Mouse (Mus musculus) neural tube, embryonic 15.5 days (tissue): Measurements from ENCODE around the gene Copz1. TPM values are rescaled to one million over a fixed set of nuclear protein-coding genes. Genes with fewer than 3 reads are reported as not detected.
"Not testable (repeated sequence)": the region's sequence is repeated elsewhere in the genome, so short reads cannot be mapped to it uniquely, and the experiment has no call there.

ENCODE experiments used
- ATAC-seq: fragments of 200-750 bp; cut with Nextera tagmentation; 2 replicates; pipeline ENCODE4 v1.8.0; 2017; ENCODE audit warnings: mild to moderate bottlenecking, moderate TSS enrichment, moderate library complexity; ENCODE audit not compliant: low FRiP score
- H3K27ac ChIP-seq: fragments of 300-500 bp; sonication (generic); replicated peaks from 2 replicates; pipeline ENCODE4 v1.5.1; 2015; ENCODE audit warnings: mild to moderate bottlenecking, inconsistent platforms
- H3K27me3 ChIP-seq: fragments of 300-500 bp; sonication (generic); replicated peaks from 2 replicates; pipeline ENCODE4 v1.6.1; 2015; ENCODE audit warnings: inconsistent platforms
- H3K36me3 ChIP-seq: fragments of 300-500 bp; sonication (generic); 2 replicates; pipeline ENCODE4 v1.6.1; 2015; ENCODE audit warnings: inconsistent platforms
- H3K4me1 ChIP-seq: fragments of 300-500 bp; sonication (generic); 2 replicates; pipeline ENCODE4 v1.6.1; 2015; ENCODE audit warnings: inconsistent platforms
- H3K4me2 ChIP-seq: fragments of 300-500 bp; sonication (generic); 2 replicates; pipeline ENCODE4 v1.6.1; 2015; ENCODE audit warnings: inconsistent platforms, mild to moderate bottlenecking, moderate library complexity
- H3K4me3 ChIP-seq: fragments of 300-500 bp; sonication (generic); replicated peaks from 2 replicates; pipeline ENCODE4 v1.5.1; 2015; ENCODE audit warnings: mild to moderate bottlenecking, inconsistent platforms
- H3K9ac ChIP-seq: fragments of 300-500 bp; sonication (generic); replicated peaks from 2 replicates; pipeline ENCODE4 v1.6.1; 2015; ENCODE audit warnings: mild to moderate bottlenecking, inconsistent platforms
- H3K9me3 ChIP-seq: fragments of 300-500 bp; sonication (generic); replicated peaks from 2 replicates; pipeline ENCODE4 v1.6.1; 2016; ENCODE audit warnings: inconsistent platforms
- WGBS: fragments of 180-500 bp; shearing (Covaris S2); methylation state at CpG from one replicate; pipeline ENCODE4 v1.1.7; 2015; ENCODE audit warnings: mixed read lengths; 5-methylcytosine and 5-hydroxymethylcytosine counted together
- polyA plus RNA-seq: library from polyadenylated mRNA; unstranded; fragments of >200 nt; fragmentation: Nextera tagmentation; extraction: Ambion mirVana; gene quantifications from 2 replicates; pipeline ENCODE4 v1.2.1, GENCODE M21; 2015

Gene Copz1
- polyA plus RNA-seq, 1 experiment from 2014 or later: 190 TPM

DNA sequence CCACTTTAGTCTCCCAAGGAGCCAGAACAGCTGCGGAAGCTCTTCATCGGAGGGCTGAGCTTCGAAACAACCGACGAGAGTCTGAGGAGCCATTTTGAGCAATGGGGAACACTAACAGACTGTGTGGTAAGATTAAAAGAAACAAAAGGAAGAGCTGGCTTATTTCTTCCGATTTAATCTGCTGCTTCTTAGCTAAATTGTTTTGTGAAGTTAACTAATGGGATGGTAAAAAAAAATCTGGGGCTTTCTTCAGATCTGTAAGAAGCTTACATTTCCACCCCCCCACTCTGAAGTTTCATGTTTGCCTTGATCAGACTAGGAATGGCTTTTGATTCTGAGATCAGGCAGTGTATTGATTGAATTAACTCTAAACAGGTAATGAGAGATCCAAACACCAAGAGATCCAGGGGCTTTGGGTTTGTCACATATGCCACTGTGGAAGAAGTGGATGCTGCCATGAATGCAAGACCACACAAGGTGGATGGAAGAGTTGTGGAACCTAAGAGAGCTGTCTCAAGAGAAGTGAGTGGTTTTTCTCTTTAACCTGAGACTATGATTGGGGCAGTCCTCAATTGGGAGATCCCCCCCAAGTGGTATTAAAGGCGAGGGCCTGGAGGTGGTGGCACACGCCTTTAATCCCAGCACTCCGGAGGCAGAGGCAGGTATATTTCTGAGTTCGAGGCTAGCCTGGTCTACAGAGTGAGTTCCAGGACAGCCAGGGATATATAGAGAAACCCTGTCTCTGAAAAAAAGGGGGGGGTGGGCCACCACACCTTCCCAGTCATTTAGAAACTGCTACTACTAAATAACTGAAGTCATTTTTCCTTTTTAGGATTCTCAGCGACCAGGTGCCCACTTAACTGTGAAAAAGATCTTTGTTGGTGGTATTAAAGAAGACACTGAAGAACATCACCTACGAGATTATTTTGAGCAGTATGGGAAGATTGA, 31.2 kb upstream of the Copz1 start:
- H3K36me3 ChIP-seq: peaks cover 34% of the 10 kb centered on the region
- H3K9ac ChIP-seq: peak overlapping the region; percentile 78
- peaks cover 55% of the 10 kb centered on the region for H3K4me1 ChIP-seq
- 10% methylated on average over 12 of the region's 12 CpGs for WGBS
- peak overlapping the region; percentile 91 for H3K27ac ChIP-seq
- not testable (repeated sequence) for ATAC-seq, H3K27me3 ChIP-seq, H3K9me3 ChIP-seq
- H3K4me3 ChIP-seq: peak overlapping the region; percentile 66
- H3K4me2 ChIP-seq: peak overlapping the region; percentile 77

DNA sequence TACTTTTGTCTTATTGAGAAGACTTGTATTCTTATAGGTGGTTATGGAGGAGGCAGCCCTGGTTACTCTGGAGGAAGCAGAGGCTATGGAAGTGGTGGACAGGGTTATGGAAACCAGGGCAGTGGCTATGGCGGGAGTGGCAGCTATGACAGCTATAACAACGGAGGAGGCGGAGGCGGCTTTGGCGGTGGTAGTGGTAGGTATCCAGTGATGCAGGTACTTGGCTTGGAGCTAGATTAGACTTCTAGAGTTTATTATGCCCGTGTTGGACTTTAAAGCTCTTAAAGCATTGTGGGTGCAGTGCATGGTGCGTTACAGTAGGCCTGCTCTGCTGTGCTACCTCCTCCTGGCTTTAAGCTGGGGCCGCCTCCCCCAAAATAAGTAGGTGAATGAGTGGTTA, 29.6 kb upstream of the Copz1 start:
- 68% methylated on average over 8 of the region's 8 CpGs for WGBS
- Histone ChIP-seq H3K27ac (no peak overlapping the region), H3K36me3 (peaks cover 49% of the 10 kb centered on the region), H3K4me2 (peak overlapping the region; percentile 77), H3K4me3 (0 out of 2 replicates have a peak overlapping the region, but pooled peaks have one; percentile 2), H3K9me3 (no peaks in the 10 kb centered on the region), H3K4me1 (peaks cover 50% of the 10 kb centered on the region), H3K9ac (peak overlapping the region; percentile 37; the same call in 1 of the 2 replicates), H3K27me3 (no peaks in the 10 kb centered on the region)
- no peak for ATAC-seq

DNA sequence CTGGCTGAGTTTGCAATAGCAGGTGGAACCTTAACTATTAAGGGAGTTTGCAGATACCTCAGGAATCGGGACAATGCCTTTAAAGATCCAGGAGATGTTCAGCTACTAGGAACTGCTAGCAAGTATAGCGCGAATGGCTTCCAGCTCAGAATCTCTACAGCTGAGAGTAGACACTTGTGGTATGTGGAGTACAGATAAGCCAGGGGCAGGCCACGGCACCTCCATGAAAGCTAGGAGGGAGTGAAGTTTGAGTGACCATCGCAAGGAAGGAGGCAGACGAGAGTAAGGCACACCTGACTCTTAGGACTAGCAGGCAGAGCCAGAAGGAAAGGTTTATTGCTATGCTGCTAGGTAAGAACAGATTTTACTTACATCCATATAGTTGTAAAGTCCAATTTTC, 26.9 kb upstream of the Copz1 start:
- WGBS: 80% methylated on average over 6 of the region's 6 CpGs
- Histone ChIP-seq H3K9me3 (no peaks in the 10 kb centered on the region), H3K27ac (no peak overlapping the region), H3K27me3 (no peaks in the 10 kb centered on the region), H3K9ac (no peak overlapping the region), H3K36me3 (peaks cover 61% of the 10 kb centered on the region), H3K4me2 (no peak overlapping the region), H3K4me3 (no peak overlapping the region), H3K4me1 (peaks cover 38% of the 10 kb centered on the region)
- no peak for ATAC-seq

DNA sequence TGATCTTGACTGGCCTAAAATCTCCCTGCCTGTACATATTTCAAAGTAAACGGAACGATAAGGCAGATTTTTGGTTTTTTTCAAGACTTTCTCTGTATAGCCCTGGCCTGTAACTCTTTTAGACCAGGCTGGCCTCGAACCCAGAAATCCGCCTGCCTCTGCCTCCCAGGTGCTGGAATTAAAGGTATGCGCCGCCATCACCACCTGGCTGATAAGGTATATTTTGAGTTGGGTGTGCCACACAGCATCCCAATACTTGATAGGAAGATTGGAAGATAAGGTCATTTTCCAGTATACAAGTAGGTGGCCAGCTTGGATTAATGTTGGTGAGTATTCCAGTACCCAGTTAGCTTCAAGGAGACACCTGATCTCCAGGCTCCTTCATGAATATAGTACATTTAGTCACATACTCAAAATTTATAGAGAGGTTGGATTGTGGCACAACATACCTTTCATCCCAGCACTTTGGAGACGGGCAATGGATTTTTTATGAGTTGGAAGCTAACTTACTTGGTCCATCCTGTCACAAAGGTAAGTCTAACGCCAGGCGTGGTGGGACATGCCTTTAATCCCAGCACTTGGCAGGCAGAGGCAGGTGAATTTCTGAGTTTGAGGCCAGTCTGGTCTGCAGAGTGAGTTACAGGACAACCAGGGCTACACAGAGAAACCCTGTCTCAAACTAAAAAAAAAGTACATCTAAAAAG, 25.3 kb upstream of the Copz1 start:
- H3K27ac ChIP-seq: no peak overlapping the region
- H3K4me1 ChIP-seq: peaks cover 27% of the 10 kb centered on the region
- no peaks in the 10 kb centered on the region for H3K27me3 ChIP-seq
- no peak for ATAC-seq
- WGBS: 91% methylated on average over 9 of the region's 9 CpGs
- H3K4me2 ChIP-seq: no peak overlapping the region
- no peak overlapping the region for H3K4me3 ChIP-seq
- H3K36me3 ChIP-seq: peaks cover 59% of the 10 kb centered on the region
- H3K9ac ChIP-seq: no peak overlapping the region
- no peaks in the 10 kb centered on the region for H3K9me3 ChIP-seq

DNA sequence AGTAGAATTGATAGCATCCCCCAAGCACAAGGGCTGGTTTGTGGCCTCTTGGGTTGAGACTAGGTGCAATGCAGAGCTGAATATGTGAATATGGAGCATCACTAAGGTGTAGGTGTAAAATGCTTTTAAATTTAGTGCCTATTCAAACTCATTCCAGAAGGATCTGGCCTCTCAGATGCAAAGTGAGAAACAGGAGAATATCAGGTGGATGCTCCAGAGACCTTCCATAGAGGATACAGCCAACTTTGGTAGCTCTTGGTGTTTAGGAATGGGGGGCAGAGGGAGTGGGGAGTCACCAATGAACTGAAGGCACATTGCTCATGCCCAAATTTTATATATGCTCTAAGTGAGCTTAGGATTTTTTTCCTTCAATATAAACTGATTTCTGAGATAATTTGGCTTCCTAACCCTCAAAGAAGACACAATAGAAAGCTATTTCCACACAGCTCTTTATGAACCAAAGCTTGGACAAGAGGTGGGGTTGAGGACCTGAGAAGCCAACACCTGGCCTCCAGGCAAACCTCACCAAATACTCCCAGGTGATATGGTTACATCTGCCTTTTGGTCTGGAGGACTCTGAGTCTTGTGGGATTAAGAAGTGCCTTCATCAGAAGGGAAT, 24.6 kb upstream of the Copz1 start:
- no peak for ATAC-seq
- no peak overlapping the region for H3K9ac ChIP-seq
- no peak overlapping the region; the same call in 1 of the 2 replicates for H3K27ac ChIP-seq
- no peaks in the 10 kb centered on the region for H3K27me3 ChIP-seq
- no peaks in the 10 kb centered on the region for H3K9me3 ChIP-seq
- peaks cover 20% of the 10 kb centered on the region for H3K4me1 ChIP-seq
- H3K36me3 ChIP-seq: peaks cover 52% of the 10 kb centered on the region
- H3K4me2 ChIP-seq: no peak overlapping the region
- no peak overlapping the region for H3K4me3 ChIP-seq

DNA sequence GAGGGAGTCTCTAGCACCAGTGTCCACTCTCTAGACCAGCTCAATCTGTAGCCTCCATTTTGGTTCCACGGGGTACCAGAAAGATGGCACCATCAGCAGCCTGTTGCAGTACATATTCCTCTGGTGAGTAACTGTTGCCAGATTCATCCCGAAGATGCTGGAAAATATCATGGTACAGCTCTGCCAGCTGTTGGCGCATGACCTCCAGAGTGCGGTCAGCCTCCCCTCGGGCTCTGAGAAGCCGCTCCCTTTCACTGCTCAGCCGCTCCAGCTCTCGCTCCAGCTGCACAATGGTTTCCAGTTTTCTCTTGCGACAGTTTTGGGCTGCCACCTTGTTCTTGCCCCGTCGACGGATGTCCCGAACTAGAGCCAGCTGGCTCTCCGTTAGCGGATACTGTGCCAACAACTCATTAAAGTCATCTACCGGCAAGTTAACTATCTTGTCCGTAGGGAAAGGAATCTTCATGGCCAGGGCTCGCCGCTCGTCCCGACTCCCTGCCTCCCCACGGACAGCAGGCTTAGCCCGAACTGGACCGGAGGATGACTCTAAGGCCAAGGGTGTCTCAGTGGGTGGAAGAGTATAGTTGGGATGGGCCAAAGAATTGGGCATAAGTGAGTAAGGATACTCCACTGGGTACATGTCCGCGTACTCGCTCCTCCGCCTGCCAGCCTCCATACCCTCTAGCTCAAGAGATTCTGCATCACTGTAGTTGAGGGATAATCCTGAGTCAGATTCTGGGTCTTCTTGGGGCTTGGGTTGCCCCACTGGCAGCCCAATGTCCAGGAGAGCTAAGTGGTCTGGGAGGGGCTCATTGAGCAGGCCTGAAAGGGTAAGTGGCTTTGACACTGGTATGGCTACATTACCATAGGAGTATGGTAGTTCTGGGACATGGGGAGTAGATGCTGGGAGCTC, 23.9 kb upstream of the Copz1 start:
- H3K27ac ChIP-seq: peak overlapping the region; percentile 41; the same call in 1 of the 2 replicates
- ATAC-seq: no peak
- H3K36me3 ChIP-seq: peaks cover 44% of the 10 kb centered on the region
- WGBS: 74% methylated on average over 28 of the region's 28 CpGs
- no peaks in the 10 kb centered on the region for H3K9me3 ChIP-seq
- peaks cover 13% of the 10 kb centered on the region for H3K4me1 ChIP-seq
- H3K4me2 ChIP-seq: no peak overlapping the region
- H3K4me3 ChIP-seq: no peak overlapping the region
- H3K27me3 ChIP-seq: no peaks in the 10 kb centered on the region
- H3K9ac ChIP-seq: no peak overlapping the region

DNA sequence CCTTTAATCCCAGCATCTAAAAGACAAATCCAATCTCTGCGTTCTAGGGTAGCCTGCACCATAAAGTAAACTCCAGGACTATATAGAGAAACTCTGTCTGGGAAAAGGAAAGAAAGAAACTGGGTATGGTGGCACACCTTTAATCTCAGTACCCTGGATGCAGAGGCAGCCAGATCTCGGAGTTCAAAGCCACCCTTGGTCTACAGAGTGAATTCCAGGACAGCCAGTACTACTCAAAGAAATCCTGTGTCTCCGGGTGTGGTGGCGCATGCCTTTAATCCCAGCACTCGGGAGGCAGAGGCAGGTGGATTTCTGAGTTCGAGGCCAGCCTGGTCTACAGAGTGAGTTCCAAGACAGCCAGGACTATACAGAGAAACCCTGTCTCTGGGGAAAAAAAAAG, 23.0 kb upstream of the Copz1 start:
- H3K4me1 ChIP-seq, H3K9ac ChIP-seq, H3K4me2 ChIP-seq, H3K4me3 ChIP-seq, ATAC-seq, H3K27me3 ChIP-seq, H3K27ac ChIP-seq, H3K9me3 ChIP-seq: not testable (repeated sequence)
- WGBS: 86% methylated on average over 6 of the region's 6 CpGs
- H3K36me3 ChIP-seq: peaks cover 40% of the 10 kb centered on the region

DNA sequence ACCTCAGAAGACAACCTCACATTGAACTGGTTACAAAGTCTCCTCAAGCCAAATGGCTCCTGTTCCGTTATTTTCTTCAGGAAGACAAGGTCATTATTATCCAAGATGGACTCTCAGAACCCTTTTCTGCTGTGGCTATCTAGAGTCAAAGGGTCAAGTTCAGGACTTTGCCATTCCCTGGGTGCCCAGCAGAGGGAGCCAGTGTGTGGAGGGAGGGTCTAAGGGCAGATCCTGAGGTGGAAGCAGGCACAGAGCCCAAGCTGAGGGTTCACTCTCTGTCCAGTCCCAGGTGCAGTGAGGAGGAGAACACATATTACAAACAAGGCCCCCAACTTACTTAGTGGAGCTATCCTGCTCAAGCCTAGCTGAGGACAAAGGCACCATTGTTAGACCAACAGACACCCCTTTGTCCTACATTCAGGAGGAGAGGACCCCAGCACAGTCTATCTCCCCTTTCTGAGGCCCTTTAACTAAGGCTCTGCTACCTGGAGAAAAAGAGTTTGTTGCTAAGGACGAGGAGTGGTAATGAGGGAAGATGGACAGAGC, 22.2 kb upstream of the Copz1 start:
- 20% methylated on average over 2 of the region's 2 CpGs for WGBS
- no peak; the same call in 1 of the 2 replicates for ATAC-seq
- H3K9ac ChIP-seq: no peak overlapping the region

DNA sequence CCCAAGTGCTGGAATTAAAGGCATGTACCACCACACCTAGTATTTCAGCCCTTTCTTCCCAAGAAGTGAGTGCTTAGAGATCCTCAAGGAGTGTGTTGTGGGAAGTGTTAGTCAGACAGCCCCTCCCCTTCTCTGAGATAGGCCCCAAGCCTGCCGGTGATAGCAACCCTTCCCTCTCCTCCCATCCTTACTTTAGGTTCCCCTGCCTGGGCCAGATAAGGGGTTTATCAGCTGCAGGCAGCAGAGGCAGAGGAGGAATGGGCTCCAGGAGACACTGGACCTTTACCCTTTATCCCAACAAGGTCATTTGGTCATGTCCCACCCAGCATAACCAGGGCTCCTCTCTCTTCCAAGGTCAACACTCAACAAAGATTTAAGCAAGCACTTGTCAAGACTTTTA, 20.9 kb upstream of the Copz1 start:
- H3K4me1 ChIP-seq: peaks cover 11% of the 10 kb centered on the region
- H3K27ac ChIP-seq: no peak overlapping the region
- no peaks in the 10 kb centered on the region for H3K9me3 ChIP-seq
- no peak overlapping the region for H3K4me3 ChIP-seq
- H3K9ac ChIP-seq: no peak overlapping the region
- peaks cover 25% of the 10 kb centered on the region for H3K36me3 ChIP-seq
- H3K27me3 ChIP-seq: no peaks in the 10 kb centered on the region; the same call in 1 of the 2 replicates
- ATAC-seq: no peak
- no peak overlapping the region for H3K4me2 ChIP-seq
- WGBS: 67% methylated on average over 1 of the region's 1 CpGs

More for the DNA sequence above, 22.2 kb upstream of the Copz1 start:
- H3K4me1 ChIP-seq: peaks cover 12% of the 10 kb centered on the region
- H3K9me3 ChIP-seq: no peaks in the 10 kb centered on the region
- H3K4me2 ChIP-seq: no peak overlapping the region
- H3K36me3 ChIP-seq: peaks cover 36% of the 10 kb centered on the region
- H3K4me3 ChIP-seq: no peak overlapping the region
- H3K27me3 ChIP-seq: no peaks in the 10 kb centered on the region; the same call in 1 of the 2 replicates
- H3K27ac ChIP-seq: no peak overlapping the region

DNA sequence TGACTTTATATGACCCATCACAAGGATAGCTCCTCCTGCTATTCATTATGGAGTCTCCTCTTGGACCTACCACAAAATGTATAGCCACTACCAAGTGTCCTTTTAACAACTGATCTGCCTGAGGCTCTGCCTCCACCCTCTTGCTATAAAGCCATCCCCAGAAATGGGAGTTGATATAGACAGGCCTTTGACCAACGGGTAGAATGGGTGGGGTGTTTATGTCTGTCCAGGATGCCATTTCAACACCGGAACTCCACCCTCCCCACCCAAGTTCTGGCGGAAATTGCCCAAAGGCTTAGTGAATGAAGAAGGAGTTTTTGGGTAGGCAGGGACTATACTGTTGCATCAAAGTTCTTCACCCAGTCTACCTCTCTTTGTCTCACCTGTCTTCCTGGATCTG, 19.9 kb upstream of the Copz1 start:
- no peak overlapping the region for H3K4me2 ChIP-seq
- H3K4me1 ChIP-seq: peaks cover 11% of the 10 kb centered on the region
- H3K27ac ChIP-seq: no peak overlapping the region
- whole genome bisulfite sequencing: 90% methylated on average over 3 of the region's 3 CpGs
- ATAC-seq: no peak
- H3K4me3 ChIP-seq: no peak overlapping the region
- H3K9ac ChIP-seq: no peak overlapping the region
- no peaks in the 10 kb centered on the region; the same call in 1 of the 2 replicates for H3K27me3 ChIP-seq
- H3K36me3 ChIP-seq: peaks cover 14% of the 10 kb centered on the region
- H3K9me3 ChIP-seq: no peaks in the 10 kb centered on the region
